Mouse (Mus musculus): ENCODE measurements around the gene Fkbp8. TPM values are rescaled to one million over a fixed set of nuclear protein-coding genes. Genes with fewer than 3 reads are reported as not detected.

The Fkbp8 gene
- polyA plus RNA-seq, 1 experiment from 2014 or later, result 425 TPM

GRCm38 (mm10) chr8:70558983-70559382 lies 31.5 kb downstream of the Fkbp8 start:
- H3K9me3 ChIP-seq (replicated peaks; ENCODE audit: control insufficient read depth, low read length, poor library complexity, severe bottlenecking), result no peaks in the 10 kb centered on the region
- no peak overlapping the region for H3K4me2 ChIP-seq (ENCODE audit: low read length)
- H3K4me3 ChIP-seq (ENCODE audit: low read depth, low read length), result no peak overlapping the region
- no peak overlapping the region for H3K9ac ChIP-seq (ENCODE audit: low read depth, low read length)
- no peak for ATAC-seq
- H3K27me3 ChIP-seq (ENCODE audit: control insufficient read depth, insufficient read depth, low read depth, low read length), result no peaks in the 10 kb centered on the region
- no peak overlapping the region for H3K27ac ChIP-seq (ENCODE audit: low read length)
- no peaks in the 10 kb centered on the region for H3K4me1 ChIP-seq (ENCODE audit: control insufficient read depth, insufficient read depth, low read length)
- WGBS, result 78% methylated on average over 3 of the region's 3 CpGs
- H3K36me3 ChIP-seq (ENCODE audit: control insufficient read depth, insufficient read depth, low read length), result no peaks in the 10 kb centered on the region

DNA sequence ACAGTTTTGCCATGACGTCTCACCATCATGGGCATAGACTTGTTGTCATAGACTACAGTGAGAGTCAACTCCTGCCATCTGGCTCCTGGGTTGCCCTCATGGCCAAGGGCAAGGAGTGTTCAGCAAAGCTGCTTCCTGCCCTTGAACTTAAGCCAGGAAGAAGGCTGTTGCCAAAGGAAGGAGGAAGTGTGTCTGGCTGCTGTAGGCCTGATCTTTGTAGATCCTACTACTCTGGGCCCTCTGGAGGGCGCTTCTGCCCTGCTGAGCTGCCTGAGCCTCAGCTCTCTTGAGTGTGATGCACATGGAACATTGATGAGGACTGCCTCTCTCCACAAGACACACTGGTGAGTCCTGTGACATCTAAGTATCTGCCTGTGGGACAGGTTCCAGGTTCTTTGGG lies 32.6 kb downstream of the Fkbp8 start:
- no peak for ATAC-seq
- H3K27ac ChIP-seq (ENCODE audit: low read length), result no peak overlapping the region
- 91% methylated on average over 2 of the region's 2 CpGs for WGBS
- H3K9me3 ChIP-seq (replicated peaks; ENCODE audit: control insufficient read depth, low read length, poor library complexity, severe bottlenecking), result no peaks in the 10 kb centered on the region
- no peaks in the 10 kb centered on the region for H3K36me3 ChIP-seq (ENCODE audit: control insufficient read depth, insufficient read depth, low read length)
- no peak overlapping the region for H3K9ac ChIP-seq (ENCODE audit: low read depth, low read length)
- H3K4me1 ChIP-seq (ENCODE audit: control insufficient read depth, insufficient read depth, low read length), result no peaks in the 10 kb centered on the region
- no peaks in the 10 kb centered on the region for H3K27me3 ChIP-seq (ENCODE audit: control insufficient read depth, insufficient read depth, low read depth, low read length)
- H3K4me2 ChIP-seq (ENCODE audit: low read length), result no peak overlapping the region
- no peak overlapping the region for H3K4me3 ChIP-seq (ENCODE audit: low read depth, low read length)

GRCm38 (mm10) chr8:70560564-70560963 lies 33.0 kb downstream of the Fkbp8 start:
- whole genome bisulfite sequencing, result 67% methylated on average over 3 of the region's 3 CpGs
- no peak for ATAC-seq
- H3K4me3 ChIP-seq (ENCODE audit: low read depth, low read length), result no peak overlapping the region

GRCm38 (mm10) chr8:70561357-70561756 lies 33.8 kb downstream of the Fkbp8 start:
- Histone ChIP-seq H3K9me3 (replicated peaks; ENCODE audit: control insufficient read depth, low read length, poor library complexity, severe bottlenecking) (no peaks in the 10 kb centered on the region), H3K4me2 (ENCODE audit: low read length) (no peak overlapping the region), H3K27ac (ENCODE audit: low read length) (no peak overlapping the region), H3K4me3 (ENCODE audit: low read depth, low read length) (no peak overlapping the region), H3K36me3 (ENCODE audit: control insufficient read depth, insufficient read depth, low read length) (no peaks in the 10 kb centered on the region), H3K9ac (ENCODE audit: low read depth, low read length) (no peak overlapping the region), H3K27me3 (ENCODE audit: control insufficient read depth, insufficient read depth, low read depth, low read length) (no peaks in the 10 kb centered on the region), H3K4me1 (ENCODE audit: control insufficient read depth, insufficient read depth, low read length) (no peaks in the 10 kb centered on the region)
- ATAC-seq, result no peak
- WGBS, result 86% methylated on average over 4 of the region's 4 CpGs

More at GRCm38 (mm10) chr8:70560564-70560963, 33.0 kb downstream of the Fkbp8 start:
- Histone ChIP-seq H3K36me3 (ENCODE audit: control insufficient read depth, insufficient read depth, low read length) (no peaks in the 10 kb centered on the region), H3K9me3 (replicated peaks; ENCODE audit: control insufficient read depth, low read length, poor library complexity, severe bottlenecking) (no peaks in the 10 kb centered on the region), H3K4me1 (ENCODE audit: control insufficient read depth, insufficient read depth, low read length) (no peaks in the 10 kb centered on the region), H3K9ac (ENCODE audit: low read depth, low read length) (no peak overlapping the region), H3K27me3 (ENCODE audit: control insufficient read depth, insufficient read depth, low read depth, low read length) (no peaks in the 10 kb centered on the region), H3K4me2 (ENCODE audit: low read length) (no peak overlapping the region), H3K27ac (ENCODE audit: low read length) (no peak overlapping the region)

DNA sequence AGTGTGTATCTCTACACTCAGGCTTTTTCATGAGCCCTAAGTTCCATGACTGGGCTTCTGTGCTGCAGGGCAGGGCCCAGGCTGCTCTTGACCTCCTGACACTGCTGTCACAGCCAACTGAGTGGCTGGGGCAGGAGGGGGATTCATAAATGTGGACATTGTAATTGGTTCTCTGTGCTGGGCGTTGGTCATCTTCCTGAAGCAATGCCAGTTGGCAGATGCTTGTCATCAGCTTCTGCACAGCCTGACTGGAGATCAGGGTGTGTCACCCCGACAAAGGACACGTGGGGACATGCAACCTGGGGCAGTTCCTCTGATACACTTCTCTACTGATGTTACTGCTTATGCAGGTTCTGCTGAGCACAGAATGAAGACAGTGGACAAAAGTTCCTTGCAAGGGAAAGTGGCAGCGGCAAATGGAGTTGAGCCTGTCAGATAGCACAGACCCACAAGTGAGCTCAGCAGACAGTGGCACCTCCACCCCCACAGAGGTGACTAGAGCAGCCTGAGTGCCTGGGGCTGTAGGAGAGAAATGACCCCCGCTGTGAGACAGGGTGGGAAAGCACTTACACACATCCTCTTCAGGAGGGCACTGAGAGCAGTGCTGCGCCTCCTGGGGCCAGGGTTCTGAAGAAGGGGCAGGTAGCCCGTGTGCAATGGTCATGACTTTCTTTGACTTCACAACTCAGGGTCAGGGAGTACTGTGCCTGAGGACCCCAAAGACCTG lies 34.4 kb downstream of the Fkbp8 start:
- H3K4me2 ChIP-seq (ENCODE audit: low read length), result no peak overlapping the region
- no peak overlapping the region for H3K9ac ChIP-seq (ENCODE audit: low read depth, low read length)
- H3K4me3 ChIP-seq (ENCODE audit: low read depth, low read length), result no peak overlapping the region
- 88% methylated on average over 7 of the region's 7 CpGs for WGBS
- ATAC-seq, result no peak
- no peaks in the 10 kb centered on the region for H3K9me3 ChIP-seq (replicated peaks; ENCODE audit: control insufficient read depth, low read length, poor library complexity, severe bottlenecking)
- H3K36me3 ChIP-seq (ENCODE audit: control insufficient read depth, insufficient read depth, low read length), result no peaks in the 10 kb centered on the region
- no peaks in the 10 kb centered on the region for H3K27me3 ChIP-seq (ENCODE audit: control insufficient read depth, insufficient read depth, low read depth, low read length)
- no peak overlapping the region for H3K27ac ChIP-seq (ENCODE audit: low read length)
- H3K4me1 ChIP-seq (ENCODE audit: control insufficient read depth, insufficient read depth, low read length), result no peaks in the 10 kb centered on the region

DNA sequence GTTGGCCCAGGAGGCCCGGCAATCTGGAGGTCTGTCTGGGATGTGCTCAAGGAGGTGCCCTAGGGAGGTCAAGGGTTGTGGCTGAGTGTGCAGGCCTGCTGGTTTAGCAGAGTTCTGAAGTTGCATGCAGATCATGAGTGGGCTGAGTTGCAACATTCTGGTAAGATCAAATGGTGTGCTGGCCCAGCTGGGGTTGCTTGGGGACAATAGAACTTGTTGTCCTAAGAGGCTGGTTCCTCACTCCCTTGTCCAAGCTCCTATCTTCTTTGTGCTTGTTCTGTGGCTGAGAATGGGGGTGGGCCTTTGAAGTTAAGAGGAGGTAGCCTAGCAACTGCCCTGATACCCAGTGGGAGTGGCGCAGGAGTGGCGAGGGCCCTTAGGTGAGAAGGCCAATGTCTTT lies 35.3 kb downstream of the Fkbp8 start:
- no peak overlapping the region for H3K27ac ChIP-seq (ENCODE audit: low read length)
- H3K9ac ChIP-seq (ENCODE audit: low read depth, low read length), result no peak overlapping the region
- H3K36me3 ChIP-seq (ENCODE audit: control insufficient read depth, insufficient read depth, low read length), result no peaks in the 10 kb centered on the region
- H3K27me3 ChIP-seq (ENCODE audit: control insufficient read depth, insufficient read depth, low read depth, low read length), result no peaks in the 10 kb centered on the region
- 74% methylated on average over 3 of the region's 3 CpGs for WGBS
- ATAC-seq, result no peak
- no peak overlapping the region for H3K4me3 ChIP-seq (ENCODE audit: low read depth, low read length)
- no peaks in the 10 kb centered on the region for H3K9me3 ChIP-seq (replicated peaks; ENCODE audit: control insufficient read depth, low read length, poor library complexity, severe bottlenecking)
- H3K4me2 ChIP-seq (ENCODE audit: low read length), result no peak overlapping the region
- H3K4me1 ChIP-seq (ENCODE audit: control insufficient read depth, insufficient read depth, low read length), result no peaks in the 10 kb centered on the region

DNA sequence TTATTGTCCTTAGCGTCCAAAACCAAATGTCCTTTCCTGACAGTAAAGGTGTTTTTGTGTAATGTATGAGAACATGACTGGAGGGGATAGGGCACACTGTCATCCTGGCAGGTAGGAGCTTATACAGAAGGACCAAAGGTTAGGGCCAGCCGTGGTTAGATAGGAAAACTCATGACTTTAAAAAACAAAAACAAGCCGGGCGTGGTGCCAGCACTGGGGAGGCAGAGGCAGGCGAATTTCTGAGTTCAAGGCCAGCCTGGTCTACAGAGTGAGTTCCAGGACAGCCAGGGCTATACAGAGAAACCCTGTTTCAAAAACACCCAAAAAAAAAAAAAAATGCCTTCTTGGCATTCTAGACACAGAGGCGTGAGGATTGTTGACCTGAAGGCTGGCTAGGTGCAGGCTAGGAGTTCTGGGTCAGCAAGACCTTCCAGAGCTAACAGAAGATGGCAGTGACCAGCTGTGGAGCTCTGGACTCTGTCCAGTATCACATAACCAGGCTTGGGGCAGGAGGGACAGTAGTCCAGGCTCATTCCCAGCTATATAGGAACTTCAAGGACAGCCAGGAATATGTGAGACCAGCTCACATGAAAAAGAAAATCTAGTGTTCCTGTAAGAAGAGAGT lies 36.4 kb downstream of the Fkbp8 start:
- Histone ChIP-seq H3K9me3 (replicated peaks; ENCODE audit: control insufficient read depth, low read length, poor library complexity, severe bottlenecking) (no peaks in the 10 kb centered on the region), H3K27ac (ENCODE audit: low read length) (no peak overlapping the region), H3K36me3 (ENCODE audit: control insufficient read depth, insufficient read depth, low read length) (no peaks in the 10 kb centered on the region), H3K27me3 (ENCODE audit: control insufficient read depth, insufficient read depth, low read depth, low read length) (no peaks in the 10 kb centered on the region), H3K4me2 (ENCODE audit: low read length) (no peak overlapping the region), H3K4me1 (ENCODE audit: control insufficient read depth, insufficient read depth, low read length) (no peaks in the 10 kb centered on the region), H3K9ac (ENCODE audit: low read depth, low read length) (no peak overlapping the region), H3K4me3 (ENCODE audit: low read depth, low read length) (no peak overlapping the region)
- 94% methylated on average over 6 of the region's 6 CpGs for WGBS
- no peak for ATAC-seq

- H3K36me3 ChIP-seq (ENCODE audit: control insufficient read depth, insufficient read depth, low read length), result no peaks in the 10 kb centered on the region
- 92% methylated on average over 3 of the region's 3 CpGs for WGBS
- no peak for ATAC-seq
Observed at GRCm38 (mm10) chr8:70564696-70565235, 37.2 kb downstream of the Fkbp8 start.

DNA sequence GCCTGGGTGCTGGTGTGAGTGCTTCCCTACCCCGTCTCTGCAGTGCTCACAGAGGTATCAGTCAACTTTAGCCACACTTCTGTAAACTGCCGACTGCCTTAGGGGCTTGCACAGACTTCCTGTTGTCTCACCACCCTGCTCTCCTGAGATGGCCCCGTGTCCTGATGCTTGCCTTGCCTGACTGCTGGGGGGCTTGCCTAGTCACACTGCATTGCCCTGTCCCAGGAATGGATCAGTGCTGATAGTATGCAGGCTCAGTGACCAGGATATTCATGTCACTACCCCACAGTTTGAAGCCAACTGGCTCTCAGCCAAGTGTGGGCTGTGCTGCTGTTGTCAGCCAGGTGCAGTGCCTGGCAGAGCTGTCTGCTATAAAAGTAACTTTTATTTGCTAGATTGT lies 38.0 kb downstream of the Fkbp8 start:
- no peak for ATAC-seq
- Histone ChIP-seq H3K27ac (ENCODE audit: low read length) (no peak overlapping the region), H3K27me3 (ENCODE audit: control insufficient read depth, insufficient read depth, low read depth, low read length) (no peaks in the 10 kb centered on the region), H3K36me3 (ENCODE audit: control insufficient read depth, insufficient read depth, low read length) (no peaks in the 10 kb centered on the region), H3K4me1 (ENCODE audit: control insufficient read depth, insufficient read depth, low read length) (no peaks in the 10 kb centered on the region), H3K9me3 (replicated peaks; ENCODE audit: control insufficient read depth, low read length, poor library complexity, severe bottlenecking) (no peaks in the 10 kb centered on the region), H3K4me2 (ENCODE audit: low read length) (no peak overlapping the region), H3K9ac (ENCODE audit: low read depth, low read length) (no peak overlapping the region), H3K4me3 (ENCODE audit: low read depth, low read length) (no peak overlapping the region)
- WGBS, result 86% methylated on average over 3 of the region's 3 CpGs

More at GRCm38 (mm10) chr8:70564696-70565235, 37.2 kb downstream of the Fkbp8 start:
- no peak overlapping the region for H3K27ac ChIP-seq (ENCODE audit: low read length)
- no peak overlapping the region for H3K4me2 ChIP-seq (ENCODE audit: low read length)
- no peaks in the 10 kb centered on the region for H3K4me1 ChIP-seq (ENCODE audit: control insufficient read depth, insufficient read depth, low read length)
- no peak overlapping the region for H3K9ac ChIP-seq (ENCODE audit: low read depth, low read length)
- H3K27me3 ChIP-seq (ENCODE audit: control insufficient read depth, insufficient read depth, low read depth, low read length), result no peaks in the 10 kb centered on the region
- H3K9me3 ChIP-seq (replicated peaks; ENCODE audit: control insufficient read depth, low read length, poor library complexity, severe bottlenecking), result no peaks in the 10 kb centered on the region
- H3K4me3 ChIP-seq (ENCODE audit: low read depth, low read length), result no peak overlapping the region
